Mouse (Mus musculus): ENCODE measurements around the gene F7. TPM values are rescaled to one million over a fixed set of nuclear protein-coding genes. Genes with fewer than 3 reads are reported as not detected.
A peak's percentile ranks its signal among the peaks of the same experiment; 100 is the strongest.
"Not testable (repeated sequence)": the region's sequence is repeated elsewhere in the genome, so short reads cannot be mapped to it uniquely, and the experiment has no call there.

The F7 gene
- total RNA-seq, 4 experiments from 2014 or later: 0.38 to 1.1 (median 0.68) TPM

DNA sequence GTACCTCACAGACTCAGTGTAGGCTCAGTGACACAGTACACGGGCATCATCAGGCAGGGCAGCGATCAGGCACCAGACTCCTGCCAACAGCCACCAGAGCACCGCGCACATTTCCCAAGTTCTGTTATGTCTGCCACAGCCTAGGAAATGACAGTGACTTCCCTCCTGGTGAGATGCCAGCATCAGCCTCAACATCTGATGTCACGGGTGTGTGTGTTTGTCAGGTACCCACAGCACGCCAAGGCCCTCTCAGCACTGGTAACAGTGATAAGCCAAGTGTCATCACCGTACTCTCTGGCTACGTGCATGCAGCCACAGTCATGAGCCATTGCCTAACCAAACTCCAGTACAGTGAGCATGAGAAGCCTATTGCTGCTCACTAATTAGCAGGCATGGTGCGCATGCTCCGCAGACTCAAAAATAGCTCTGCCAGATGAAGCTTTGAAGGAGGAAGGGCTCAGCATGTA is 10.5 kb downstream of the F7 start:
- no peak for DNase-seq

DNA sequence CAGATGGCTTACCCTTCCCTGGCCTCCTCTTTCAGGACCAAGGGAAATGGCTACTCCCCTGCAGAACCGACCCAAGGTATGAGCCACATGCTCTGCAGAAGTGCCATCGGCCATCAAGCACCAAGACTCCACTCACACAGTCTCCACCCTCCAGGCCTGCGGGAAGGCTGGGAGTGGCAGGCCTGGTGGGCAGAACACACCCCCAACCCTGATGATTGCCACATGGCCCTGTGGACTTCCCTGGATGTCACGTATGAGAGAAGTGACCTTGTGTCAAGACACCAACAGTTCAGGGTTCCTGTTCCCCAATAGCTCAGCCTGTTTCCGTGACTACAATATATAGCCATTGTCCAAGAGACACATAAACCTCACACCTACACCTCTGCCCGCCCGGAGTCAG is 11.2 kb downstream of the F7 start, which contains the start of gene F10:
F10 (plus strand) TSS at position 294 of the 400 bp plus-strand sequence.
- no peak for DNase-seq

DNA sequence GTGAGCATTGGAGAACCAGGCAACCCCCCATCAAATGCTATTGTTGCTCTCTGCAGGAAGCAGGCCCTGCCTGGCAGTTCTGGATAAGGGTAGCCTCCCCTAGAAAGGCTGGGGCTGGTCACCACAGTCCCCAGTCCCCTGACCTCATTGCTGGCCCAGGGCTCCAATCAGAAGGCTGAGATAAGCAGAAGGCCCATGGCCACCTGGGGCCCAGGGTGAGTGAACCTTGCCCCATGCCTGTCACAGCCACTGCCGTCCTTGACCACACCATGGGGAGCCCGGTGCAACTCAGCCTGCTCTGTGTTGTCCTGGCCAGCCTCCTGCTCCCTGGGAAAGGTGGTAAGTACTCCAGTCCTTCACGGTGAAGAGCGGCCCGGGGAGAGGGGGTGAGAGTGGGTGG is 11.7 kb downstream of the F7 start:
- DNase-seq: peak; percentile 33

- no peak for DNase-seq
Measured at GRCm38 (mm10) chr8:13039054-13039453, 13.2 kb downstream of the F7 start.

GRCm38 (mm10) chr8:13041459-13041858 is 15.6 kb downstream of the F7 start:
- no peak for DNase-seq

GRCm38 (mm10) chr8:13047652-13048051 is 21.8 kb downstream of the F7 start:
- no peak for DNase-seq

DNA sequence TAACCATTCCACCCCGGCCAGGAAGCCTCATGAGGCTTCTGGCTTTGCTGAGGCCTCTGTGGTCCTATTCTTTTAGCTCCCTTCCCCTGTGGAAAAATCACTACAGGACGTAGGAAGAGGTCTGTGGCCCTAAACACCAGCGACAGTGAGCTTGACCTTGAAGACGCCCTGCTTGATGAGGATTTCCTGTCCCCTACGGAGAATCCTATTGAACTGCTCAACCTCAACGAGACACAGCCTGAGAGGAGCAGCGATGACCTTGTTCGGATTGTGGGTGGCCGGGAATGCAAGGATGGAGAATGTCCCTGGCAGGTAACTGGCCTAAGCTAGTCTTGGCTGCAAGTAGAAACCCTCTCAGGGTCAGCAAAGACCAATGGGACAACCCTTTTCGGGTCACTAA is 24.7 kb downstream of the F7 start:
- DNase-seq: no peak

- DNase-seq: no peak
Measured at GRCm38 (mm10) chr8:13057351-13057750, 31.5 kb downstream of the F7 start.

GRCm38 (mm10) chr8:13060441-13061150 is 34.8 kb downstream of the F7 start, which contains the start of gene Proz:
Gene Proz, plus strand, starts transcription at chr8:13060914.
- DNase-seq: no peak

- no peak for DNase-seq
Measured at GRCm38 (mm10) chr8:13063112-13063511, 37.3 kb downstream of the F7 start.

DNA sequence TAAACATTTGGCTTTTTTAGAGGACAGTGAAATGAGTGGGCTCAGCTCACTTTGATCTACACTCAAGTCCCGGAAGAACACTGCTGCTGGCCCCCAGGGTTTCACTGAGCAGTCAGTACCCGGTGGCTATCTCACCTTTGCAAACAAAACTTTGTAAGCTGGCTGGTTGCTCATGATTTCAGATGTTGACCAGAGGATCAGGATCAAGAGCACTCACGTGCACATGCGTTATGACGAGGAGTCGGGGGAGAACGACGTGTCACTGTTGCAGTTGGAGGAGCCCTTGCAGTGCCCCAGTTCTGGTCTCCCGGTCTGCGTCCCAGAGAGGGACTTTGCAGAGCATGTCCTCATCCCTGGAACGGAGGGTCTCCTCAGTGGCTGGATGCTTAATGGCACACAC is 47.4 kb downstream of the F7 start:
- no peak for DNase-seq

GRCm38 (mm10) chr8:13075044-13075443 is 49.2 kb downstream of the F7 start:
- DNase-seq: no peak

DNA sequence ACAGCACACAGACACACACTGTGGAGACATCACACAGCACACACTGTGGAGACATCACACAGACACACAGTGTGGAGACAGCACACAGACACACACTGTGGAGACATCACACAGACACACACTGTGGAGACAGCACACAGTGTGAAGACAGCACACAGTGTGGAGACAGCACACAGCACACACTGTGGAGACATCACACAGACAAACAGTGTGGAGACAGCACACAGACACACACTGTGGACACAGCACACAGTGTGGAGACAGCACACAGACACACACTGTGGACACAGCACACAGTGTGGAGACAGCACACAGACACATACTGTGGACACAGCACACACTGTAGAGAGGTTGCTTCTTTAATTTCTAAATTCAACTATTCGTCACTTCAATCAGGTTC is 49.7 kb downstream of the F7 start:
- DNase-seq: not testable (repeated sequence)

- no peak for DNase-seq
Measured at GRCm38 (mm10) chr8:13077542-13077941, 51.7 kb downstream of the F7 start.

Other genes starting within 250 kb of the F7 start
- 10 to 100 TPM; 21.8 to 48.2 (median 31.7) TPM for gene Mcf2l, start 152.2 kb upstream of the F7 start, total RNA-seq (2022)
- 1 to 10 TPM in 2 of 4 experiments, under 1 TPM in 2; 0.52 to 1.9 (median 1.1) TPM for gene F10, start 11.3 kb downstream of the F7 start, total RNA-seq (2022)
- gene Proz, start 34.9 kb downstream of the F7 start, total RNA-seq (2022): under 1 TPM in 1 of 4 experiments, not detected in 3; 0.35 TPM
- gene Pcid2, start 79.4 kb downstream of the F7 start, total RNA-seq (2022): 10 to 100 TPM; 24.1 to 33.3 (median 28.1) TPM
- 100 to 1,000 TPM; 160 to 191 (median 169) TPM for gene Cul4a, start 79.6 kb downstream of the F7 start, total RNA-seq (2022)
- 100 to 1,000 TPM; 434 to 557 (median 482) TPM for gene Lamp1, start 133.1 kb downstream of the F7 start, total RNA-seq (2022)
- gene Grtp1, start 174.6 kb downstream of the F7 start, total RNA-seq (2022): 10 to 100 TPM; 15.0 to 30.3 (median 18.9) TPM
- gene Adprhl1, start 228.1 kb downstream of the F7 start, total RNA-seq (2022): 1 to 10 TPM in 3 of 4 experiments, under 1 TPM in 1; 0.34 to 3.9 (median 1.6) TPM